Mouse (Mus musculus) CH12.LX (cell line): ENCODE results near the gene Card10. TPM values are rescaled to one million over a fixed set of nuclear protein-coding genes. Genes with fewer than 3 reads are reported as not detected.

Experiments used
- DNase-seq: peaks from one replicate; pipeline ENCODE4 v3.0.0-alpha.2; 2013; ENCODE audit errors: extremely low read depth
- H3K27ac ChIP-seq: 2 replicates; pipeline ENCODE4 v1.5.1; 2012; ENCODE audit warnings: low read depth, mild to moderate bottlenecking, control low read depth, moderate library complexity; ENCODE audit not compliant: insufficient read depth
- H3K27me3 ChIP-seq: replicated peaks from 2 replicates; pipeline ENCODE3; 2012; ENCODE audit warnings: inconsistent platforms
- H3K36me3 ChIP-seq, 2 experiments: replicated peaks in 1 of 2; 2 replicates each; pipeline versions ENCODE3 to v1.6.1; 2012; ENCODE audit warnings: inconsistent platforms in 1 of 2, low read length in 1 of 2, mild to moderate bottlenecking in 1 of 2, mixed read lengths in 1 of 2, moderate library complexity in 1 of 2; ENCODE audit not compliant: control insufficient read depth in 1 of 2, insufficient read depth in 1 of 2
- H3K4me1 ChIP-seq, 2 experiments: 2 replicates each; pipeline ENCODE4 v1.6.1; 2012; ENCODE audit warnings: inconsistent platforms in 1 of 2, moderate library complexity in 1 of 2; ENCODE audit not compliant: insufficient read depth in 2 of 2, control insufficient read depth in 1 of 2
- H3K4me2 ChIP-seq: 2 replicates; pipeline ENCODE4 v1.6.1; 2012; ENCODE audit warnings: low read depth, mild to moderate bottlenecking, control low read depth; ENCODE audit not compliant: poor library complexity, insufficient read depth, severe bottlenecking
- H3K4me3 ChIP-seq, 3 experiments: fragments of 150-350 bp in 1 of 3; sonication (generic) in 1 of 3; replicated peaks in 1 of 3; 2 replicates each; pipeline versions ENCODE3 to v1.5.1; 2011 to 2012; ENCODE audit warnings: low read depth in 2 of 3, low read length in 2 of 3, mild to moderate bottlenecking in 2 of 3, moderate library complexity in 2 of 3, control low read depth in 1 of 3, improper control_type of control experiment in 1 of 3, inconsistent platforms in 1 of 3, mixed read lengths in 1 of 3; ENCODE audit not compliant: poor library complexity in 1 of 3
- H3K79me2 ChIP-seq: replicated peaks from 2 replicates; pipeline ENCODE4 v1.6.1; 2012; ENCODE audit warnings: mild to moderate bottlenecking, moderate library complexity; ENCODE audit not compliant: control insufficient read depth, poor library complexity, insufficient read depth, severe bottlenecking; ENCODE audit errors: extremely low read depth
- H3K9ac ChIP-seq: 2 replicates; pipeline ENCODE4 v1.6.1; 2012; ENCODE audit warnings: low read depth, mild to moderate bottlenecking, control low read depth, moderate library complexity; ENCODE audit not compliant: insufficient read depth
- H3K9me3 ChIP-seq: replicated peaks from 2 replicates; pipeline ENCODE3; 2012; ENCODE audit warnings: low read length, inconsistent platforms, mixed read lengths
- CHD1 ChIP-seq: IDR thresholded peaks from 2 replicates; pipeline ENCODE4 v1.6.1; 2012; ENCODE audit warnings: low read depth, low read length, improper control_type of control experiment, inconsistent platforms
- CHD2 ChIP-seq: IDR thresholded peaks from 2 replicates; pipeline ENCODE4 v1.6.1; 2011; ENCODE audit warnings: low read length, improper control_type of control experiment
- ELF1 ChIP-seq: IDR thresholded peaks from 2 replicates; pipeline ENCODE4 v1.6.1; 2014; ENCODE audit warnings: low read depth, mild to moderate bottlenecking, inconsistent platforms, low read length, improper control_type of control experiment
- EP300 ChIP-seq: IDR thresholded peaks from 2 replicates; pipeline ENCODE4 v1.6.1; 2011; ENCODE audit warnings: low read length, improper control_type of control experiment
- ETS1 ChIP-seq: conservative IDR thresholded peaks from 2 replicates; pipeline ENCODE4 v1.6.1; 2012; ENCODE audit warnings: low read depth, mild to moderate bottlenecking, inconsistent platforms, low read length, improper control_type of control experiment, moderate library complexity
- HCFC1 ChIP-seq: IDR thresholded peaks from 2 replicates; pipeline ENCODE4 v1.6.1; 2012; ENCODE audit warnings: low read depth, mild to moderate bottlenecking, inconsistent platforms, low read length, improper control_type of control experiment
- KAT2A ChIP-seq: IDR thresholded peaks from 2 replicates; pipeline ENCODE4 v1.6.1; 2012; ENCODE audit warnings: low read length, improper control_type of control experiment, inconsistent platforms; ENCODE audit not compliant: insufficient replicate concordance
- MAFK ChIP-seq: IDR thresholded peaks from 2 replicates; pipeline ENCODE4 v1.6.1; 2011; ENCODE audit warnings: low read length, improper control_type of control experiment; ENCODE audit not compliant: insufficient replicate concordance
- MAX ChIP-seq: IDR thresholded peaks from 2 replicates; pipeline ENCODE4 v1.6.1; 2011; ENCODE audit warnings: low read length, improper control_type of control experiment
- MXI1 ChIP-seq: IDR thresholded peaks from 2 replicates; pipeline ENCODE4 v1.6.1; 2011; ENCODE audit warnings: mild to moderate bottlenecking, low read depth, low read length, improper control_type of control experiment
- NELFE ChIP-seq: IDR thresholded peaks from 2 replicates; pipeline ENCODE4 v1.6.1; 2011; ENCODE audit warnings: low read depth, low read length, improper control_type of control experiment
- POLR2A ChIP-seq: IDR thresholded peaks from 2 replicates; pipeline ENCODE4 v1.6.1; 2011; ENCODE audit warnings: low read depth, mild to moderate bottlenecking, improper control_type of control experiment, low read length
- POLR2AphosphoS2 ChIP-seq: IDR thresholded peaks from 2 replicates; pipeline ENCODE4 v1.6.1; 2011; ENCODE audit warnings: low read depth, low read length, improper control_type of control experiment
- SIN3A ChIP-seq: IDR thresholded peaks from 2 replicates; pipeline ENCODE4 v1.6.1; 2012; ENCODE audit warnings: low read length, improper control_type of control experiment, inconsistent platforms
- TCF12 ChIP-seq: IDR thresholded peaks from 2 replicates; pipeline ENCODE4 v1.6.1; 2014; ENCODE audit warnings: low read depth, mild to moderate bottlenecking, inconsistent platforms, low read length, improper control_type of control experiment
- USF2 ChIP-seq: conservative IDR thresholded peaks from 2 replicates; pipeline ENCODE4 v1.6.1; 2011; ENCODE audit warnings: low read depth, low read length, improper control_type of control experiment
- ZKSCAN1 ChIP-seq: IDR thresholded peaks from 2 replicates; pipeline ENCODE4 v1.6.1; 2012; ENCODE audit warnings: low read depth, inconsistent platforms, low read length, improper control_type of control experiment, borderline replicate concordance
- dilution Hi-C: fragments of 300-500 bp; cut with MboI; formaldehyde crosslinking; loops from 2 replicates; pipeline ENCODE4 v1.14.3; 2020; ENCODE audit warnings: low sequenced_read_pairs; ENCODE audit not compliant: extremely low pct_unique_long_range_greater_than_20kb, extremely low pct_ligation_motif_present
- in situ Hi-C: fragments of 300-500 bp; cut with MboI; formaldehyde crosslinking; loops from 3 replicates; pipeline ENCODE4 v1.14.3; 2019; ENCODE audit warnings: low sequenced_read_pairs, low pct_ligation_motif_present, low pct_unique_long_range_greater_than_20kb, mixed read lengths
- polyA plus RNA-seq: library from polyadenylated mRNA; unstranded; fragments of >175 nt; gene quantifications from 2 replicates; pipeline ENCODE4 v1.2.1, GENCODE M21; 2012; ENCODE audit warnings: low read depth; ENCODE audit not compliant: insufficient read length
- total RNA-seq, 2 experiments: library from RNA; depleted of rRNA; stranded (reverse); fragments of 300-350 nt in 1 of 2; fragments of >200 nt in 1 of 2; gene quantifications; 2 replicates each; pipeline ENCODE4 v1.2.3; 2012 to 2014

The Card10 gene
- total and polyA plus RNA-seq, 3 experiments: 0.08 TPM; not detected in 2

DNA sequence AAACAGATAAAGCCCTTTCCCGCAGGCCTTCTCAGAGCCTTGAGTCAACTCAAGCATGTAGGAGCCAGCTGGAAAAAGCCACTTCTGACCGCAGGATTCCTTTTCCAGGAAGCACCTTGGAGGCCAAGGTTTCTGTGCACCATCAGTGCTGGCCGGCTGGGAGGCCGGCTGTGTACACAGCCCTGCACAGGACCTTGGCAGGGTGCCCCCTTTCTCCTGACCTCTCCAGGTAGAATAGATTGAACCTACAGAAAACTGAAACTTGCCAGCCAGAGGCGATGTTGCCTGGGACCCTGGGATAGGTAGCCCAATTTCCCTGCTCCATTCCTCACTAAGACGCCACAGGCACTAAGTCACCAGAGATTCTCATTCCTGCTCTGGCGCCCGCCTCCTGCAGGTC lies 43.0 kb upstream of the Card10 start:
- TF ChIP-seq CHD2: no peak
- no peak for TF ChIP-seq USF2
- no peak for TF ChIP-seq MAX
- TF ChIP-seq CHD1: no peak
- TF ChIP-seq MAFK: no peak
- no peak for TF ChIP-seq ELF1
- H3K27ac ChIP-seq: no peak overlapping the region
- peaks cover 96% of the 10 kb centered on the region for H3K27me3 ChIP-seq

DNA sequence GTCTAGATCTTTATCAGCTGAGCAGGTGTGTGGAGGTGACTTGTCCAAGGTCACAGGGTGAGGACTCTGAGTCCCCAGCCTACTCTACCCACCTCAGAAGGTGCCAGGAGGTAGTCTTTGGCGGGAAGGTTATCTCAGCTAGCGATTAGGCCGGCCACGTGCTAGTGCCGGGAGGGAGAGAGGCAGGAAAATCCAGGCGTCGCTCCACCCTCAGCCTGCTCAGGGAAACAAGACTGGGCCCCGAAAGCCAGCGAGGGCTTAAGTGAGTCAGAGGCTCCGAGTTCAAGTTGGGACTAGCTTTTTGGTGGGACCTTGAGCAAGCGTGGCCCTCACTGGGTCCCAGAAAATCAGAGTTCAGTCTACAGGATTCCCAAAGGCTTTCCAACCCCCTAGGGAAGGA lies 42.5 kb upstream of the Card10 start:
- Histone ChIP-seq H3K9ac (no peak overlapping the region), H3K4me3 (no peak overlapping the region), H3K4me1 (peaks cover 4 to 16% of the 10 kb centered on the region in 2 experiments; a peak in 3 of 4 replicates), H3K79me2 (no peaks in the 10 kb centered on the region), H3K27me3 (peaks cover 96% of the 10 kb centered on the region), H3K4me2 (no peak overlapping the region), H3K27ac (no peak overlapping the region), H3K9me3 (no peaks in the 10 kb centered on the region), H3K36me3 (no peaks in the 10 kb centered on the region)
- DNase-seq: no peak
- in situ Hi-C loops (loop anchor here (10.0 kb wide), 1 partner anchor 221 kb away; no protein-coding TSS in a partner anchor), dilution Hi-C loops (loop anchor here (25.0 kb wide), 1 partner anchor 108 kb away; no protein-coding TSS in a partner anchor)
- TF ChIP-seq TCF12 (no peak), ETS1 (no peak), KAT2A (no peak), MXI1 (no peak), POLR2AphosphoS2 (no peak), SIN3A (no peak), CHD2 (no peak), CHD1 (no peak), POLR2A (no peak), ZKSCAN1 (no peak), EP300 (no peak), HCFC1 (no peak), NELFE (no peak)

More for the DNA sequence above, 43.0 kb upstream of the Card10 start:
- Histone ChIP-seq H3K36me3 (no peaks in the 10 kb centered on the region), H3K4me2 (no peak overlapping the region), H3K4me1 (peaks cover 4 to 20% of the 10 kb centered on the region in 2 experiments; a peak in 3 of 4 replicates), H3K4me3 (no peak overlapping the region), H3K79me2 (no peaks in the 10 kb centered on the region), H3K9me3 (no peaks in the 10 kb centered on the region), H3K9ac (no peak overlapping the region)
- in situ Hi-C loops (loop anchor here (10.0 kb wide), 1 partner anchor 221 kb away; no protein-coding TSS in a partner anchor), dilution Hi-C loops (loop anchor here (25.0 kb wide), 1 partner anchor 109 kb away; no protein-coding TSS in a partner anchor)
- no peak for DNase-seq
